Mouse (Mus musculus) left cerebral cortex, postnatal 25 days (tissue): ENCODE data around the gene Ppp3r1. TPM values are rescaled to one million over a fixed set of nuclear protein-coding genes. Genes with fewer than 3 reads are reported as not detected.
A peak's percentile ranks its signal among the peaks of the same experiment; 100 is the strongest.

ENCODE experiments used
- DNase-seq, 2 experiments: peaks; one replicate each; pipeline ENCODE4 v3.0.0; 2022; ENCODE audit warnings: low spot score in 2 of 2, mixed read lengths in 1 of 2
- intact Hi-C: fragments of 180-260 bp; cut with DNase I; formaldehyde crosslinking; loops from one replicate; pipeline ENCODE4 v1.15.1; 2025
- total RNA-seq, 2 experiments: library from RNA; stranded (reverse); gene quantifications; 2 replicates each; pipeline ENCODE4 v1.2.3; 2021

The Ppp3r1 gene
- total RNA-seq = 100 to 1,000 TPM; 776 to 809 TPM

GRCm38 (mm10) chr11:17158858-17159737, at the start of gene Ppp3r1:
Gene Ppp3r1 (plus strand): TSS chr11:17159263.
- intact Hi-C loops = loop anchor here (1.0 kb wide), 1 partner anchor 52 kb away; the partner anchor contains the start of gene Pno1
- DNase-seq = peak; percentile 96 to 98

- peak in 1 of 2 experiments; percentile 15 for DNase-seq
- intact Hi-C loops = no loop called here
Observed at GRCm38 (mm10) chr11:17112419-17113090, 46.5 kb upstream of the Ppp3r1 start.

- intact Hi-C loops = no loop called here
- no peak for DNase-seq
Observed at GRCm38 (mm10) chr11:17126418-17126817, 32.6 kb upstream of the Ppp3r1 start.

GRCm38 (mm10) chr11:17135638-17136037, 23.4 kb upstream of the Ppp3r1 start:
- intact Hi-C loops = no loop called here
- no peak for DNase-seq

GRCm38 (mm10) chr11:17138306-17139033, 20.6 kb upstream of the Ppp3r1 start:
- peak in 1 of 2 experiments; percentile 62 for DNase-seq
- intact Hi-C loops = no loop called here

- DNase-seq = peak; percentile 75 to 88
- intact Hi-C loops = loop anchor here (1.0 to 2.0 kb wide), 4 partner anchors 52 to 107 kb away; partner anchors contain the start of genes Plek and Pno1
Observed at GRCm38 (mm10) chr11:17159738-17160241, 727 bp downstream of the Ppp3r1 start.

GRCm38 (mm10) chr11:17160242-17160641, 1.2 kb downstream of the Ppp3r1 start:
- peak; percentile 60 to 72 for DNase-seq
- intact Hi-C loops = loop anchor here (1.0 to 2.0 kb wide), 3 partner anchors 53 to 107 kb away; partner anchors contain the start of gene Plek

- intact Hi-C loops = no loop called here
- DNase-seq = no peak
Observed at GRCm38 (mm10) chr11:17163956-17164355, 4.9 kb downstream of the Ppp3r1 start.

- intact Hi-C loops = no loop called here
- no peak for DNase-seq
Observed at GRCm38 (mm10) chr11:17166627-17167026, 7.6 kb downstream of the Ppp3r1 start.

GRCm38 (mm10) chr11:17169262-17169661, 10.2 kb downstream of the Ppp3r1 start:
- DNase-seq = no peak
- intact Hi-C loops = no loop called here

GRCm38 (mm10) chr11:17170938-17171729, 12.1 kb downstream of the Ppp3r1 start:
- intact Hi-C loops = no loop called here
- DNase-seq = no peak

- intact Hi-C loops = no loop called here
- no peak for DNase-seq
Observed at GRCm38 (mm10) chr11:17172300-17172699, 13.2 kb downstream of the Ppp3r1 start.

GRCm38 (mm10) chr11:17176638-17177037, 17.6 kb downstream of the Ppp3r1 start:
- no peak for DNase-seq
- intact Hi-C loops = no loop called here

- DNase-seq = no peak
- intact Hi-C loops = no loop called here
Observed at GRCm38 (mm10) chr11:17180753-17181152, 21.7 kb downstream of the Ppp3r1 start.

- no peak for DNase-seq
- intact Hi-C loops = no loop called here
Observed at GRCm38 (mm10) chr11:17181807-17182206, 22.7 kb downstream of the Ppp3r1 start, which contains the start of gene Wdr92. Gene Wdr92 (plus strand): TSS chr11:17182107.

- DNase-seq = no peak
- intact Hi-C loops = no loop called here
Observed at GRCm38 (mm10) chr11:17183165-17183564, 24.1 kb downstream of the Ppp3r1 start.

GRCm38 (mm10) chr11:17187649-17188048, 28.6 kb downstream of the Ppp3r1 start:
- peak in 1 of 2 experiments; percentile 21 for DNase-seq
- intact Hi-C loops = no loop called here

GRCm38 (mm10) chr11:17188786-17189185, 29.7 kb downstream of the Ppp3r1 start:
- intact Hi-C loops = no loop called here
- no peak for DNase-seq
